Mouse (Mus musculus): Measurements from ENCODE around the gene Mthfd1. TPM values are rescaled to one million over a fixed set of nuclear protein-coding genes. Genes with fewer than 3 reads are reported as not detected.
A peak's percentile ranks its signal among the peaks of the same experiment; 100 is the strongest.

The Mthfd1 gene
- polyA plus RNA-seq, 1 experiment = 237 TPM

DNA sequence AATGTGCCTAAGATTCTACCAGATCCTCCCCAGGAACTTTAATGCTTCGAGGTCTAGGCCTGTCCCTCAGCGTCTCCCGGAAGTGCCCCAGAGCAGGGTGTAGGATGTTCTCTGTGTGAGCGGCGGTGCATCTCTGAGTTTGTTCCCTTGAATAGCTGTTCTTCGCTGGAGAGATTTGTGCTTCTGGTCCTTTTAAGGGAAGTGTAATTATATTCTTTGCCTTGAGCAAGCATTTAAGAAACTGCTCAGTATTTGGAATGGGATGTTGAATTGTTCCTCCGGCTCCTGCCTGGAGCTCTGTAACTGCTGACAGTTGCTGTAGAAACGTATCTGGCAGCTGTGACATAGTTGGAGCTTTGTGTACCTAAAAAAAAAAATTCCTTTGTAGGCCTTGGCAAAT is 32.9 kb downstream of the Mthfd1 start:
- Histone ChIP-seq H3K27ac (ENCODE audit: insufficient read depth, low read length) (no peak overlapping the region), H3K36me3 (ENCODE audit: control insufficient read depth, insufficient read depth, low read length, poor library complexity, severe bottlenecking) (peaks cover 73% of the 10 kb centered on the region)
- TF ChIP-seq EP300 (IDR thresholded peaks at IDR 0.05; ENCODE audit: insufficient read depth, low read depth, low read length) = no peak

DNA sequence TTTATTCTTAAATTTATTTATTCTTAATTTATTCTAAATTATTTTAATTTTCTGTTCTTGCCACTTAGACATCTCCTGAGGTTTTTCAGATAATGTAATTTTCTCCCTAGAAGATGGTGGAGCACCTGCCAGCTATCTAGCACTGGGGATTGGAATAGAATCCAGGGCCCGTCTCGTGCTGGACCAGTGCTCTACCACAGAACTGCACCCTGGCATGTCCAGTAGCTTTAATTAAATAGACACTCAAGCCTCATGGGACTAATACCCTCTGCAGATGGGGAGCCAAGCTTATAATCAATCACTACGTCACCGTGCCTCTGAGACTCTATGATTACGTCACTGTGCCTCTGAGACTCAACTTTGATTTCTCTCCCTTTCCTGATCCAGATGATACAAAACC is 33.4 kb downstream of the Mthfd1 start:
- Histone ChIP-seq H3K27ac (ENCODE audit: insufficient read depth, low read length) (0 out of 2 replicates have a peak overlapping the region, but pooled peaks have one; percentile 2), H3K4me1 (ENCODE audit: control insufficient read depth, insufficient read depth, low read length) (no peaks in the 10 kb centered on the region), H3K9ac (ENCODE audit: low read depth, poor library complexity, severe bottlenecking) (no peak overlapping the region), H3K4me3 (ENCODE audit: low read depth, low read length) (no peak overlapping the region), H3K9me3 (replicated peaks; ENCODE audit: control insufficient read depth, insufficient read depth, low read length, poor library complexity, severe bottlenecking) (no peaks in the 10 kb centered on the region), H3K27me3 (ENCODE audit: control insufficient read depth, insufficient read depth, low read length, poor library complexity, severe bottlenecking) (no peaks in the 10 kb centered on the region), H3K36me3 (ENCODE audit: control insufficient read depth, insufficient read depth, low read length, poor library complexity, severe bottlenecking) (peaks cover 72% of the 10 kb centered on the region)
- TF ChIP-seq POLR2A (IDR thresholded peaks at IDR 0.05; ENCODE audit: insufficient read depth, low read length) (no peak), EP300 (IDR thresholded peaks at IDR 0.05; ENCODE audit: insufficient read depth, low read depth, low read length) (no peak), CTCF (IDR thresholded peaks at IDR 0.05; ENCODE audit: low read depth, low read length) (no peak)

More for the DNA sequence above, 32.9 kb downstream of the Mthfd1 start:
- H3K27me3 ChIP-seq (ENCODE audit: control insufficient read depth, insufficient read depth, low read length, poor library complexity, severe bottlenecking) = no peaks in the 10 kb centered on the region
- H3K4me3 ChIP-seq (ENCODE audit: low read depth, low read length) = no peak overlapping the region
- H3K9me3 ChIP-seq (replicated peaks; ENCODE audit: control insufficient read depth, insufficient read depth, low read length, poor library complexity, severe bottlenecking) = no peaks in the 10 kb centered on the region
- H3K4me1 ChIP-seq (ENCODE audit: control insufficient read depth, insufficient read depth, low read length) = no peaks in the 10 kb centered on the region
- no peak overlapping the region for H3K9ac ChIP-seq (ENCODE audit: low read depth, poor library complexity, severe bottlenecking)

DNA sequence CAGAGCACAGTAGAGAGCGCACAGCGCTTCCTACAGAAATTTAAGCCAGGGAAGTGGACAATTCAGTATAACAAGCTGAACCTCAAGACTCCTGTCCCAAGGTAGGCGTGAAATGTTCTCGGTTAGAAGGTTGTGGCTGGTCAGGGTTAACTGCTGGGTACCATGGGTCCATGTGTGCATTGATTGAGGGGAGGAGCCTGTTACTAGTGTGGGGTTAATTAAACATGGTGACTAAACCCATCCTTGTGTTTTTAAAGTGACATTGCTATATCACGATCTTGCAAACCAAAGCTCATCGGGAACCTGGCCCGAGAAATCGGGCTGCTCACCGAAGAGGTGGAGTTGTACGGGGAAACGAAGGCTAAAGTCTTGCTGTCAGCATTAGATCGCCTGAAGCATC is 34.3 kb downstream of the Mthfd1 start:
- TF ChIP-seq EP300 (IDR thresholded peaks at IDR 0.05; ENCODE audit: insufficient read depth, low read depth, low read length) (no peak), POLR2A (IDR thresholded peaks at IDR 0.05; ENCODE audit: insufficient read depth, low read length) (no peak), CTCF (IDR thresholded peaks at IDR 0.05; ENCODE audit: low read depth, low read length) (no peak)
- H3K36me3 ChIP-seq (ENCODE audit: control insufficient read depth, insufficient read depth, low read length, poor library complexity, severe bottlenecking) = peaks cover 72% of the 10 kb centered on the region
- no peak overlapping the region for H3K27ac ChIP-seq (ENCODE audit: insufficient read depth, low read length)
- H3K27me3 ChIP-seq (ENCODE audit: control insufficient read depth, insufficient read depth, low read length, poor library complexity, severe bottlenecking) = no peaks in the 10 kb centered on the region
- no peaks in the 10 kb centered on the region for H3K9me3 ChIP-seq (replicated peaks; ENCODE audit: control insufficient read depth, insufficient read depth, low read length, poor library complexity, severe bottlenecking)
- no peak overlapping the region for H3K9ac ChIP-seq (ENCODE audit: low read depth, poor library complexity, severe bottlenecking)
- no peaks in the 10 kb centered on the region for H3K4me1 ChIP-seq (ENCODE audit: control insufficient read depth, insufficient read depth, low read length)
- H3K4me3 ChIP-seq (ENCODE audit: low read depth, low read length) = no peak overlapping the region

DNA sequence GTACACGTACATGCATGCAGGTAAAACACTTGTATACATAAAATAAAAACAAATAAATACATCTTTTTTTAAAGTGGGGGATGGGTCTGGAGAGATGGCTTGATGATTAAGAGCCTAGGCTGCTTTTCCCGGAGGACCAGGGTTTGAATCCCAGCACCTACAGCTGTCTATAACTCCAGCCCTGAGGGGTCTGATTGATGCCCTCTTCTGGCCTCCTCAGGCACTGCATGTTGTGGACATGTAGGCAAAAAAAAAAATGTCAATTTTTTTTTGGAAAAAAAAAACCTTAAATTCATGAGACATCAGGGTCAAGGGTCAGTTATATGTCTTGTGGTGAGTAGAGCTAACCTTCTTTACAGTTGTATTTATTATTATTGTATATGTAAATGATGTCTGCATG is 35.2 kb downstream of the Mthfd1 start:
- Histone ChIP-seq H3K27me3 (ENCODE audit: control insufficient read depth, insufficient read depth, low read length, poor library complexity, severe bottlenecking) (no peaks in the 10 kb centered on the region), H3K27ac (ENCODE audit: insufficient read depth, low read length) (no peak overlapping the region), H3K4me1 (ENCODE audit: control insufficient read depth, insufficient read depth, low read length) (no peaks in the 10 kb centered on the region), H3K4me3 (ENCODE audit: low read depth, low read length) (no peak overlapping the region), H3K9ac (ENCODE audit: low read depth, poor library complexity, severe bottlenecking) (no peak overlapping the region), H3K9me3 (replicated peaks; ENCODE audit: control insufficient read depth, insufficient read depth, low read length, poor library complexity, severe bottlenecking) (no peaks in the 10 kb centered on the region), H3K36me3 (ENCODE audit: control insufficient read depth, insufficient read depth, low read length, poor library complexity, severe bottlenecking) (peaks cover 73% of the 10 kb centered on the region)
- no peak for TF ChIP-seq EP300 (IDR thresholded peaks at IDR 0.05; ENCODE audit: insufficient read depth, low read depth, low read length)
- peak; percentile 33 for TF ChIP-seq CTCF (IDR thresholded peaks at IDR 0.05; ENCODE audit: low read depth, low read length)

DNA sequence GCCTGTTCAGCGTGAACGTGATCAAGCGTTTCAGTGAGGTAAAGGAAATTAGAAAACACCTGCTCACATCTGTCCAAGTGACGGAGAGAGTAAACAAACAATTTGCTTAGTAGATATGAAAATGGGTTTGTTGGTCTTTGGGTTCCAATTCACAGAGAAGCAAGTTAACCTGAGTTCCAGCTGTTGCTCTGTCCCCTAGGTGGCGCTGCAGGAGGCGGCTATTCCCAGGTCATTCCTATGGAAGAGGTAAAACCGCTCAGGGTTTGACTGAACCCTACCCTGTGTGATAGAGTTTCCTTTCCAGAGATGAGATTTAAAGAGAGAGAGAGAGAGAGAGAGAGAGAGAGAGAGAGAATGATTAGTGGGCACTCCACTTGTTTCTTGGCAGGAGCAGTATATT is 38.1 kb downstream of the Mthfd1 start:
- no peaks in the 10 kb centered on the region for H3K4me1 ChIP-seq (ENCODE audit: control insufficient read depth, insufficient read depth, low read length)
- H3K9me3 ChIP-seq (replicated peaks; ENCODE audit: control insufficient read depth, insufficient read depth, low read length, poor library complexity, severe bottlenecking) = no peaks in the 10 kb centered on the region
- TF ChIP-seq EP300 (IDR thresholded peaks at IDR 0.05; ENCODE audit: insufficient read depth, low read depth, low read length) (no peak), CTCF (IDR thresholded peaks at IDR 0.05; ENCODE audit: low read depth, low read length) (peak; percentile 86)
- H3K27me3 ChIP-seq (ENCODE audit: control insufficient read depth, insufficient read depth, low read length, poor library complexity, severe bottlenecking) = no peaks in the 10 kb centered on the region
- no peak overlapping the region for H3K4me3 ChIP-seq (ENCODE audit: low read depth, low read length)
- peaks cover 89% of the 10 kb centered on the region for H3K36me3 ChIP-seq (ENCODE audit: control insufficient read depth, insufficient read depth, low read length, poor library complexity, severe bottlenecking)
- no peak overlapping the region for H3K9ac ChIP-seq (ENCODE audit: low read depth, poor library complexity, severe bottlenecking)
- no peak overlapping the region for H3K27ac ChIP-seq (ENCODE audit: insufficient read depth, low read length)

DNA sequence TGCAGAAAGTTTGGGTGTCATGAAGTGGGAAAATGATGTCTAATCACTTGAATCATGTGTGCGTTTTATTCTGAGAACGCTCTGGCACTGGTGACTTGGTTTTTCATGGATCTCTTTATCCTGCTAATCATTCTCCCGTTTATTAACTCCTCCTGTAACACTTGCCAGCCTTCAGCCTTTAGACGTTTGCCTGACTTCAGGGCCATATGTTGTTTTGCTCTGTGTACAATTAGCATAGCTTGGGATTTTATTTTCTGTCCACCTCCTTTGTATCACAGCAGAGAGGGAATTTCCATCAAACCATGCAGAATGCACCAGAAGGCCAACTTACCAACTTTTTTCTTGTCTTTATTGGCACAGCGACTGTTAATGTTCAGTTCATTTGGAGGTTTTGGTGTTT is 42.7 kb downstream of the Mthfd1 start:
- TF ChIP-seq CTCF (IDR thresholded peaks at IDR 0.05; ENCODE audit: low read depth, low read length) (no peak), EP300 (IDR thresholded peaks at IDR 0.05; ENCODE audit: insufficient read depth, low read depth, low read length) (no peak), POLR2A (IDR thresholded peaks at IDR 0.05; ENCODE audit: insufficient read depth, low read length) (no peak)
- no peaks in the 10 kb centered on the region for H3K9me3 ChIP-seq (replicated peaks; ENCODE audit: control insufficient read depth, insufficient read depth, low read length, poor library complexity, severe bottlenecking)
- no peak overlapping the region for H3K27ac ChIP-seq (ENCODE audit: insufficient read depth, low read length)
- no peaks in the 10 kb centered on the region for H3K4me1 ChIP-seq (ENCODE audit: control insufficient read depth, insufficient read depth, low read length)
- H3K27me3 ChIP-seq (ENCODE audit: control insufficient read depth, insufficient read depth, low read length, poor library complexity, severe bottlenecking) = no peaks in the 10 kb centered on the region
- peaks cover 94% of the 10 kb centered on the region for H3K36me3 ChIP-seq (ENCODE audit: control insufficient read depth, insufficient read depth, low read length, poor library complexity, severe bottlenecking)
- H3K9ac ChIP-seq (ENCODE audit: low read depth, poor library complexity, severe bottlenecking) = no peak overlapping the region
- H3K4me3 ChIP-seq (ENCODE audit: low read depth, low read length) = no peak overlapping the region

Data from ES-Bruce4 (cell line).